ENCODE assay signal across 19 mouse cellular contexts in the genomic region with DNA sequence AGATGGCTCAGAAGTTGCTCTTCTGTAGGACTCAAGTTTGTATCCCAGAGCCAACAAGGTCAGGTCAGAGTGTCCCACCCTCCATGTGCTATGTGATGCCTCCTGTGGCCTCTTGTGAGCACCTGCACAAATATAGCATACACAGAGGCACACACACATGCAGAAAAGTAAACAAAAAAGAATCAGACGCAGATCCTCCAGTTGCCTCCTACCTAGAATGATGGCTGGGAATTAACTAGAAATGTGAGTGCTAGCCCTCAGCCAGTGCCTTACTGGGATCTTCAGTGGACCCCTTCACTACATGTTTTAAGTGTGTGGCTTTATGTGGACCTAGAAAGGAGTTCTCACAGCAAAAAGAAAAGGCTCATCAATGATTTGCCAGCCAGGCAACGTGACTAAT.
DNase-seq lines count a peak whose midpoint lies in the region; TF ChIP-seq lines count a peak whose summit lies in the region.
"Had no signal": no experiment of that assay in that cellular context is flagged by ENCODE, and none has a peak within 500 bp of the region (broad histone marks: within the 10 kb centered on the region; RNA-seq: fewer than 3 reads in every experiment).

No protein-coding gene starts in this region.

- H3K4me3 ChIP-seq in gastrocnemius, adult 2 months, result no peak overlapping the region
- no peak overlapping the region for H3K4me3 ChIP-seq in layer of hippocampus, adult 2 months
- H3K4me3 ChIP-seq: embryonic facial prominence, embryonic 10.5 days; embryonic facial prominence, embryonic 12.5 days; forebrain, embryonic 13.5 days; forebrain, embryonic 15.5 days had no signal

- TF ChIP-seq CTCF in gastrocnemius, adult 2 months (IDR thresholded peaks at IDR 0.05), result no peak
- no peak for TF ChIP-seq CTCF in layer of hippocampus, adult 2 months (conservative IDR thresholded peaks at IDR 0.05)

- intact Hi-C loops in gastrocnemius, adult 2 months (cut with DNase I), result loop anchor here (5.0 kb wide), 1 partner anchor 135 kb away; no protein-coding TSS in a partner anchor
- intact Hi-C loops in gastrocnemius, postnatal 36 days (cut with DNase I), result no loop called here

- peak overlapping the region; percentile 55 for H3K27ac ChIP-seq in gastrocnemius, adult 2 months
- H3K27ac ChIP-seq in layer of hippocampus, adult 2 months, result peak overlapping the region; percentile 19; the same call in 1 of the 2 replicates
- H3K27ac ChIP-seq: embryonic facial prominence, embryonic 10.5 days; embryonic facial prominence, embryonic 12.5 days; forebrain, embryonic 13.5 days; forebrain, embryonic 15.5 days had no signal

- DNase-seq in gastrocnemius, adult 2 months, result no peak
- DNase-seq in gastrocnemius, postnatal 36 days, result no peak
- DNase-seq in layer of hippocampus, adult 2 months (ENCODE audit: low spot score in 2 of 2), result no peak
- no peak for DNase-seq in layer of hippocampus, postnatal 25 days (ENCODE audit: extremely low spot score in 1 of 2, low spot score in 1 of 2)
- DNase-seq in natural killer cell, adult 2 months (ENCODE audit: low spot score in 2 of 2), result no peak
- DNase-seq: adrenal gland, adult 2 months; adrenal gland, postnatal 10 days; adrenal gland, postnatal 25 days; B cell, adult 2 months; cerebellum, adult 11-12 months; cerebellum, adult 2 months; cerebellum, adult 9-10 months; cerebellum, postnatal 10 days; cerebellum, postnatal 25 days; forebrain, postnatal 0 days had no signal
